ENCODE assay signal across 12 mouse cellular contexts in the genomic region with DNA sequence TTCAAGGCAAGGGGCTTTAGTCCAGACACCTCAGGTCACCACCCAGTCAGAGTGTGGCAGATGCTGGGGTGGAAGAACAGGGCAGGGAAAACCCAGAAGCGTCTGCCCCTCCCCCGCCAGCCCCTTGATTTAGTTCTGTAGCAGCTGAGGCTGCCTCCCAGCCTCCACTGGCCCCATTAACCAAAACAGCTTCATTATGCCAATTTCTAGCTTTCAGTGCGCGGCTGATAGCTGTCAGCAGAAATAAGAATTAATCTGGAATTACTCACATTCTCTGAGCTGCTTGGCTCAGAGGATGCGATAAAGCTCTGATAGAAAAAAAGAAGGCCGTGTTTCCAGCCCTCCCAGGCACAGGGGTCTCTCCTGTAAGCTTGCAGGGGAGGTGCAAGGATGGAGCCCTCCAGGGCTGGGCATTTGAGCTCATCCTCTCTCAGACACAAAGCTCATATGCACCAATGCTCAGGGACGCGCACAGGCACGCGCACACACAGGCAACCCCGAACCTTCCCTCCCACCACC. TPM values are rescaled to one million over a fixed set of nuclear protein-coding genes. Genes with fewer than 3 reads are reported as not detected.
DNase-seq lines count a peak whose midpoint lies in the region; ATAC-seq lines count a peak whose summit lies in the region.
"Had no signal": no experiment of that assay in that cellular context is flagged by ENCODE, and none has a peak within 500 bp of the region (broad histone marks: within the 10 kb centered on the region; RNA-seq: fewer than 3 reads in every experiment).

No protein-coding gene starts in this region.

- peaks cover 38% of the 10 kb centered on the region for H3K36me3 ChIP-seq in midbrain, embryonic 10.5 days

- H3K4me1 ChIP-seq in midbrain, embryonic 10.5 days = peaks cover 62% of the 10 kb centered on the region

- 50% methylated on average over 11 of the region's 11 CpGs for WGBS in midbrain, embryonic 10.5 days

- no peaks in the 10 kb centered on the region for H3K9me3 ChIP-seq in midbrain, embryonic 10.5 days (replicated peaks)
- H3K9me3 ChIP-seq: limb, embryonic 15.5 days had no signal

- peak; percentile 18 for DNase-seq in CD4-positive, CD25-positive, alpha-beta regulatory T cell, adult 2 months (ENCODE audit: low read depth, low spot score)
- peak; percentile 65 for DNase-seq in thymus, postnatal 4 days
- DNase-seq in thymus, adult 18-20 months = no peak
- peak; percentile 45 for DNase-seq in midbrain, embryonic 10.5 days (ENCODE audit: low spot score)
- no peak for DNase-seq in ovary, adult 18-20 months (ENCODE audit: low spot score)
- DNase-seq in adrenal gland, postnatal 36 days = no peak
- no peak for DNase-seq in ovary, postnatal 14 days (ENCODE audit: low spot score)
- DNase-seq: cerebellum, adult 11 months; gastrocnemius, adult 2 months had no signal

- ATAC-seq in CD4-positive, CD25-positive, alpha-beta regulatory T cell, adult 4 months = no peak

- H3K4me3 ChIP-seq in midbrain, embryonic 10.5 days = no peak overlapping the region
- H3K4me3 ChIP-seq: gastrocnemius, adult 2 months; limb, embryonic 15.5 days; myocyte had no signal

- peak overlapping the region; percentile 79 for H3K27ac ChIP-seq in midbrain, embryonic 10.5 days (replicated peaks)
- H3K27ac ChIP-seq: gastrocnemius, adult 2 months; limb, embryonic 15.5 days had no signal

- H3K27me3 ChIP-seq in midbrain, embryonic 10.5 days (ENCODE audit: low read depth, poor library complexity, severe bottlenecking) = peaks cover 31% of the 10 kb centered on the region; the same call in 1 of the 2 replicates
- H3K27me3 ChIP-seq: limb, embryonic 15.5 days had no signal

RNA-seq across cellular contexts. Expression of a gene that starts 15.1 kb away (rescaled TPM):
- 1 to 10 TPM in 1 of 2 experiments, under 1 TPM in 1; 0.67 to 2.8 TPM for polyA plus RNA-seq in CD4-positive, CD25-positive, alpha-beta regulatory T cell, adult 4 months (2017; shearing (Covaris generic))
- polyA plus RNA-seq in midbrain, embryonic 10.5 days (2016; fragmentation: Nextera tagmentation; extraction: Ambion mirVana) = 0.37 and 0.42 TPM in 2 replicates
- 1 to 10 TPM; 3.8 to 7.4 TPM for total RNA-seq in adrenal gland, postnatal 36 days (2021)
- polyA plus RNA-seq: myocyte had no signal

Comparison
In these comparisons a context has a peak if more than half of its experiments do, and no peak if none do; other contexts are left out.
1. DNase-seq: peak in CD4-positive, CD25-positive, alpha-beta regulatory T cell, adult 2 months (single experiment), thymus, postnatal 4 days (single experiment) and midbrain, embryonic 10.5 days (single experiment); none in thymus, adult 18-20 months (0 of 2), ovary, adult 18-20 months (single experiment), adrenal gland, postnatal 36 days (0 of 2) and ovary, postnatal 14 days (single experiment).